ENCODE assay signal across 8 mouse cellular contexts in genomic region chr16:34095093-34095465, GRCm38 (mm10).
DNase-seq lines count a peak whose midpoint lies in the region; ATAC-seq and TF ChIP-seq lines count a peak whose summit lies in the region.

No protein-coding gene starts in this region.

- no peaks in the 10 kb centered on the region for H3K36me3 ChIP-seq in kidney, postnatal 0 days (ENCODE audit: insufficient read depth, low read length)
- no peaks in the 10 kb centered on the region for H3K36me3 ChIP-seq in embryonic facial prominence, embryonic 13.5 days
- no peaks in the 10 kb centered on the region for H3K36me3 ChIP-seq in hindbrain, embryonic 16.5 days (ENCODE audit: control insufficient read depth, insufficient read depth, low read length)
- H3K36me3 ChIP-seq in midbrain, embryonic 15.5 days (replicated peaks) = no peaks in the 10 kb centered on the region

- H3K4me3 ChIP-seq in kidney, postnatal 0 days (replicated peaks; ENCODE audit: low read depth, low read length) = peak overlapping the region; percentile 54
- H3K4me3 ChIP-seq in embryonic facial prominence, embryonic 13.5 days = peak overlapping the region; percentile 52
- H3K4me3 ChIP-seq in hindbrain, embryonic 16.5 days (ENCODE audit: low read length) = peak overlapping the region; percentile 43
- H3K4me3 ChIP-seq in midbrain, embryonic 15.5 days = peak overlapping the region; percentile 32

- peak overlapping the region; percentile 62 for H3K9ac ChIP-seq in kidney, postnatal 0 days (ENCODE audit: low read depth, low read length)
- peak overlapping the region; percentile 71 for H3K9ac ChIP-seq in embryonic facial prominence, embryonic 13.5 days
- no peak overlapping the region; the same call in none of the 2 replicates for H3K9ac ChIP-seq in hindbrain, embryonic 16.5 days (ENCODE audit: low read depth, low read length)
- H3K9ac ChIP-seq in midbrain, embryonic 15.5 days = 0 out of 2 replicates have a peak overlapping the region, but pooled peaks have one; percentile 29

- WGBS in kidney, postnatal 0 days = 0% methylated on average over 3 of the region's 3 CpGs
- 1% methylated on average over 3 of the region's 3 CpGs for WGBS in embryonic facial prominence, embryonic 13.5 days
- WGBS in hindbrain, embryonic 16.5 days = 3% methylated on average over 3 of the region's 3 CpGs
- WGBS in midbrain, embryonic 15.5 days = 2% methylated on average over 3 of the region's 3 CpGs

- peaks cover 15% of the 10 kb centered on the region; the same call in 1 of the 2 replicates for H3K4me1 ChIP-seq in kidney, postnatal 0 days (replicated peaks; ENCODE audit: insufficient read depth, low read length)
- H3K4me1 ChIP-seq in embryonic facial prominence, embryonic 13.5 days = peaks cover 24% of the 10 kb centered on the region
- H3K4me1 ChIP-seq in hindbrain, embryonic 16.5 days (ENCODE audit: control insufficient read depth, insufficient read depth, low read depth, low read length) = peaks cover 23% of the 10 kb centered on the region
- H3K4me1 ChIP-seq in midbrain, embryonic 15.5 days = peaks cover 29% of the 10 kb centered on the region

- peak overlapping the region; percentile 84 for H3K4me2 ChIP-seq in kidney, postnatal 0 days (ENCODE audit: low read length)
- peak overlapping the region; percentile 90 for H3K4me2 ChIP-seq in embryonic facial prominence, embryonic 13.5 days
- peak overlapping the region; percentile 63 for H3K4me2 ChIP-seq in hindbrain, embryonic 16.5 days (ENCODE audit: low read length)
- H3K4me2 ChIP-seq in midbrain, embryonic 15.5 days = peak overlapping the region; percentile 50

- no peaks in the 10 kb centered on the region for H3K27me3 ChIP-seq in kidney, postnatal 0 days (ENCODE audit: insufficient read depth, low read length)
- no peaks in the 10 kb centered on the region for H3K27me3 ChIP-seq in embryonic facial prominence, embryonic 13.5 days
- H3K27me3 ChIP-seq in hindbrain, embryonic 16.5 days (replicated peaks; ENCODE audit: control insufficient read depth, insufficient read depth, low read length) = peaks cover 4% of the 10 kb centered on the region
- 0 out of 2 replicates have a peak, but pooled peaks cover 5% of the 10 kb centered on the region for H3K27me3 ChIP-seq in midbrain, embryonic 15.5 days (replicated peaks)

- TF ChIP-seq CTCF in kidney, postnatal 0 days (IDR thresholded peaks at IDR 0.05; ENCODE audit: low read depth) = no peak

- DNase-seq in kidney, postnatal 0 days (ENCODE audit: low spot score) = no peak
- DNase-seq in kidney, postnatal 4 days = no peak
- DNase-seq in cerebellum, postnatal 14 days = no peak
- no peak for DNase-seq in cerebellum, adult 11 months

- ATAC-seq in kidney, postnatal 0 days (replicated peaks; ENCODE audit: low FRiP score, low read depth) = no peak
- ATAC-seq in embryonic facial prominence, embryonic 13.5 days (ENCODE audit: insufficient number of reproducible peaks, insufficient read depth, low FRiP score, low TSS enrichment, low read depth) = no peak
- no peak for ATAC-seq in hindbrain, embryonic 16.5 days
- ATAC-seq in midbrain, embryonic 15.5 days (replicated peaks) = peak; percentile 38; the same call in 1 of the 2 replicates
- ATAC-seq in cerebellum, adult (ENCODE audit: insufficient number of reproducible peaks, low FRiP score, low TSS enrichment) = no peak

- H3K9me3 ChIP-seq in kidney, postnatal 0 days (replicated peaks; ENCODE audit: low read length) = no peaks in the 10 kb centered on the region
- no peaks in the 10 kb centered on the region for H3K9me3 ChIP-seq in embryonic facial prominence, embryonic 13.5 days
- no peaks in the 10 kb centered on the region for H3K9me3 ChIP-seq in hindbrain, embryonic 16.5 days (ENCODE audit: control insufficient read depth, low read length)
- no peaks in the 10 kb centered on the region for H3K9me3 ChIP-seq in midbrain, embryonic 15.5 days

- peak overlapping the region; percentile 77; the same call in 1 of the 2 replicates for H3K27ac ChIP-seq in kidney, postnatal 0 days
- peak overlapping the region; percentile 17; the same call in 1 of the 2 replicates for H3K27ac ChIP-seq in embryonic facial prominence, embryonic 13.5 days
- peak overlapping the region; percentile 65 for H3K27ac ChIP-seq in hindbrain, embryonic 16.5 days (ENCODE audit: low read depth, low read length)
- peak overlapping the region; percentile 72 for H3K27ac ChIP-seq in midbrain, embryonic 15.5 days

Comparison
In these comparisons a context has a peak if more than half of its experiments do, and no peak if none do; other contexts are left out.
1. H3K27ac ChIP-seq: peak in every context shown above with its lines; median percentile 77 in kidney, postnatal 0 days; 72 in midbrain, embryonic 15.5 days; 65 in hindbrain, embryonic 16.5 days; 17 in embryonic facial prominence, embryonic 13.5 days.